Mouse (Mus musculus) brain, embryonic 18.5 days (tissue): ENCODE measurements around the gene Myef2.

Experiments
- DNase-seq: peaks from one replicate; pipeline ENCODE4 v3.0.0-alpha.2; 2012; ENCODE audit warnings: low read depth, low spot score

Gene Myef2

DNA sequence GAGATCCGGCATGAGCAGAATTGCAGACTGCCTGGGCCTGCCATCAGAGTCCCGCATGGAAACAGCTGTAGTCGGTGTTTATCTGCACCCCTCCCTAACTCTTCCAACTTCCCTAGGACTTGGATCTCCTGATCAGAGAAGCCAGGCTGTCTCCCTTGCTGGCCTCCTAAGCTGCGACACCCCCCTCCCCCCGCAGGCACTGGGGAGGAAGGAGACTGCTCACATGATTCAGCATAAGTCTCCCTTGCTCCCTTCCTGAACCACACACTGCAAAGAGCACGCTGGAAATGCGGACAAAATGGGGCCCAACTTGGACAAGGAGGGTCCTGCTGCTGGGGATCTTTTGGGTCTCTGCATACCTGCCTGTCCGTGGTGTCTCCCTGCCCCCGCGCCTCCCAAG is 55.6 kb downstream of the Myef2 start, which contains the start of gene Slc24a5:
Gene Slc24a5, plus strand, starts transcription at position 231 of the 400 bp plus-strand sequence.
- no peak for DNase-seq

DNA sequence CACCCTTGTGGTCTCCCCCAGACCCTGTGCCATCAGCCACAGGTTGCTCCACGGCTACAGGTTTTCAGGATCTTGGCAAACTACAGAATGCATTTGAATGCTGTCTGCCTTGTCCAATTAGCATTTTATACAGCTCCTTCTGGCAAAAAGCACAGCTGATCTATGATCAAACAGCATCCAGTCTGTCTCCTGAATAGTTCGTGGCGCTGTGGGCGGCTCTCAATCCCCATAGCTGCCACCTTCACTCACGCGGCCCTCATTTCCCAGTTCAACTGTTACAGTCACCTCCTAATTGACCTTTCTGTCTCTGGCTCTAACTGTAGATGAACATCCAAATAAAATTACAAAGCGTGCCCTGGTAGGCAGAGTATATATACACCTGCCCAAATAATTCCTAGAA is 56.1 kb downstream of the Myef2 start:
- no peak for DNase-seq

DNA sequence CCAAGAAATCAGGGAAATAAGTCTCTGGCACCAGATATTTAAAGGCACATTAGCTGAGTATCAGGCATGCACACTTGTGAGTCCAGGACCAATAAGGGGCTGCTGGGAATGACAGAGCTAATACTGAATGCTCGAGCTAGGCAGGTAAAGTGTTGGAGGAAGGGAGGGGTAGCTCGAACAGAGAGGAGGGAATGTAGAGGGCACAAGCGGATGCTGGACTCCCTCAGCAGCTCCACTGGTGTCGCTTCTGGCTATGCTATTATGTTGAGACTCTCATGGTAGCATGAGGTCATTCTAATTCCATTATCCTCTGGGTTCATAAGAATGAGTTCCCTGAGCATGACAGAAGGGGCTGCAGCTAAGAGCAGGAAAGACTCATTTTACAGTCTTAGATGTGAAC is 60.5 kb downstream of the Myef2 start:
- no peak for DNase-seq

DNA sequence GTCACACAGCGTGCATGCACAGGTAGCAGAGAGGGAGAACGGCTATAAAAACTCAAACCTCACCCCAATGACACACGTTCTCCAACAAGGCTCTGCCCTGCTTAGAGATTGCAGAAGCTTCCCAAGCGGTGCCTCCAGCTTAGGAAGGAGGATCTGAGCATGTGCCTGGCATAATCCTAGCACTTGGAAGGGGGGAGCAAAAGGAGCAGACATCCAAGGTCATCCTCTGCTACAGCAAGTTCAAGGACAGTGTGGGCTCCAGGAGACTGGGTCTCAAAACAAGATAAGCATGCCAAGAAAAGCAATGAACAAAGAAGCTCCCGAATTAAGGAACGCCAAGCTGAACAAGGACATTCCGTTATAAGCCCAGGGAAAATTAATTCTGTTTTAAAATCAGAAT is 62.0 kb downstream of the Myef2 start:
- DNase-seq, result no peak

DNA sequence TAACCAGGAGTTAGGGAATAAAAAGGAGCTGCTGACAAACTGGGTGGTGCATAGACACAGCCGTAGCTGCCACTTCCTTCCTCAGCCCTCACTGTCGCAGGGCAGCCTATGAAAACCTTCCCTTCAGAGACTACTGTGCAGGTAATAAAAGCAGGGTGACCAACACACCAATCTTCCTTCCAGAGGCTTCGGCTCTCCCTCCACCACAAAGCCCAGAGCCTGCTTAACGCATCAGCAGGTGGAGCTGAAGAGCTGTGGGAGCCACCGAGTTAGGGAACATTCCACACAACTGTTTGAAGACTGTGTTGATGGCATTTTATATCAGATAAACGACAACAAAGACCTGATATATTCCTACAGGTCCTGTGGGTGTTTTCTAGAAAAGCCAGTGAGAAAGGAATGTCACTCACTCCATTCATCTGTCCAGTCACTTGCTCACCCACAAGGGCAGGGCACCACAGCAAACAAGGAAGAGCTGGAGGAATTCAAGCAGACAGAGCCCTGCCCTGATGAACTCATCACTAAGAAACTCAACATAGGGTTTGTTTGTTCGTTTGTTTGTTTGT is 66.1 kb downstream of the Myef2 start:
- DNase-seq, result no peak

DNA sequence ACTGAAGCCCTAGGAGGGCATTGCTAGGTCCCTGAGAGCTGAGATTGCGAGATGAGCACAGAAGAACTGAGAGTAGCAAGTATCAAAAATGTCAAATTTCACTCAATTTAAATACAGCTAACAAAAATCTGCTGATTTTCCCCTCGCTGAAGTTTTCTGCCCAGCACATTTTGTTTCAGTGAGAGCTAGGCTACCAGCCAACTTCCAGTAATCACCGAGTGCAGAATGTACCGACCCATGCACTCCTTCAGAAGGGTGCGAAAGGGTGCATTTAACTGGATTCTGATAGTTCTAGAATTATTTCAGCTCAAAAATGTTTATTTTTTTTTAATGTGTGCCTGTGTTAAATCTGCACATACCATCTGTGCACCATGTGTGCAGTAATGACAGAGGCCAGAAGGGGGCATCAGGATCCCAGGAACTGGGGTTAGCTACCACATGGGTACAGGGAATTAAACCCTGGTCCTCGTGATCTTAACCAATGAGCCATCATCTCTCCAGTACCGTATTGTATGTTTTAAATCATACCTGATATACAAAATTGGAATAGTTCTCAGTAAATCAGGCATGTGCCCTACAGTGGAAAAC is 68.1 kb downstream of the Myef2 start:
- no peak for DNase-seq
